In the genomic region with DNA sequence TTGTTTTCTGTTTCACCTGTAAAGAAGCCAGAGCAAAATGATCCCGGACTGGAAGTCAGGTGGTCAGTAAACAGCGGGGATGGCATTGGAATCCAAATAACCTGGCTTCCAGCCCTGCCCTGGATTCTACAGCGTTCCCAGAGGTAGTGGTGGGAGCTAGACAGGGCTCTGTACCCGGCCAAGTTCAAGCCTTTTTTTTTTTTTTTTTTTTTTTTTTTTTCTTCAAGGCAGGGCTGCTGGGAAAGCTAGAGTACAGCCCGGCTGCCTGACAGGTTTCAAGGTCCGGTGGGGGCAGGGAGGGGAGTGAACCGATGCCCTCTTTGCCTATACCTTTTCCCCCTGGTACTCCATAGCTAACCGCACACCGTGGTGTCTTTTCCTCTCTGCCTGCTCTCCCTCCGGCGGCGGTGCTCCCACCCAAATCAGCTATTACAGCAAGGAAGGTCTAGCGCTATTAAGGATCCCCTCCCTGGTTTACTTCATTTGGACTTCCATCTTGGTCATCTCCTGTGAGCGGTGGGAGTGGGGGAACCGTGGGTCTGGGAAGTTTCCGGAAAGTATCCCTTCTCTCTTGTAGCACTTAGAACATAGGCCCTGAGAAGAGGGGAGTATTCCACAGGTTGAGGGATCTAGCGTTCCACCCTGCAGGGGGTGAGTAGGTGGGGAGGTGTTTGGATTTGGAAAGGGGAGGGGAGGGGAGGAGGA, we compare ENCODE assay signal across 7 mouse cellular contexts. TPM values are rescaled to one million over a fixed set of nuclear protein-coding genes. Genes with fewer than 3 reads are reported as not detected.
DNase-seq lines count a peak whose midpoint lies in the region; ATAC-seq and TF ChIP-seq lines count a peak whose summit lies in the region.

No protein-coding gene starts in this region.

- H3K4me3 ChIP-seq in forebrain, embryonic 13.5 days = peak overlapping the region; percentile 26
- H3K4me3 ChIP-seq in midbrain, postnatal 0 days (ENCODE audit: low read depth, low read length) = peak overlapping the region; percentile 24

- no peaks in the 10 kb centered on the region for H3K9me3 ChIP-seq in forebrain, embryonic 13.5 days (replicated peaks)
- H3K9me3 ChIP-seq in midbrain, postnatal 0 days (ENCODE audit: low read length) = no peaks in the 10 kb centered on the region

- intact Hi-C loops in left cerebral cortex, postnatal 14 days (cut with DNase I) = no loop called here

- no peaks in the 10 kb centered on the region for H3K27me3 ChIP-seq in forebrain, embryonic 13.5 days
- no peaks in the 10 kb centered on the region for H3K27me3 ChIP-seq in midbrain, postnatal 0 days (ENCODE audit: insufficient read depth, low read length)

- H3K4me2 ChIP-seq in forebrain, embryonic 13.5 days = peak overlapping the region; percentile 51
- H3K4me2 ChIP-seq in midbrain, postnatal 0 days (ENCODE audit: low read depth, low read length, poor library complexity, severe bottlenecking) = peak overlapping the region; percentile 47

- no peak for TF ChIP-seq CTCF in midbrain, postnatal 0 days (IDR thresholded peaks at IDR 0.05)

- peaks cover 59% of the 10 kb centered on the region for H3K4me1 ChIP-seq in forebrain, embryonic 13.5 days
- peaks cover 10% of the 10 kb centered on the region for H3K4me1 ChIP-seq in midbrain, postnatal 0 days (ENCODE audit: insufficient read depth, low read length)

- peak overlapping the region; percentile 86 for H3K27ac ChIP-seq in forebrain, embryonic 13.5 days
- H3K27ac ChIP-seq in midbrain, postnatal 0 days (ENCODE audit: low read depth, low read length) = peak overlapping the region; percentile 55; the same call in 1 of the 2 replicates

- peak; percentile 36 to 45 for DNase-seq in left cerebral cortex, postnatal 14 days (ENCODE audit: low spot score in 2 of 2)
- DNase-seq in left cerebral cortex, adult 18-20 months (ENCODE audit: low spot score in 2 of 2) = no peak
- DNase-seq in kidney, postnatal 14 days = peak; percentile 18
- DNase-seq in midbrain, postnatal 0 days (ENCODE audit: low spot score) = peak; percentile 57
- DNase-seq in spleen, postnatal 4 days (ENCODE audit: low spot score in 2 of 2) = no peak
- no peak for DNase-seq in natural killer cell, adult 2 months (ENCODE audit: low spot score in 2 of 2)

- no peaks in the 10 kb centered on the region for H3K36me3 ChIP-seq in forebrain, embryonic 13.5 days (ENCODE audit: poor library complexity, severe bottlenecking)
- H3K36me3 ChIP-seq in midbrain, postnatal 0 days (ENCODE audit: insufficient read depth, low read length) = no peaks in the 10 kb centered on the region

- WGBS in forebrain, embryonic 13.5 days = 2% methylated on average over 17 of the region's 17 CpGs
- WGBS in midbrain, postnatal 0 days = 4% methylated on average over 17 of the region's 17 CpGs

- H3K9ac ChIP-seq in forebrain, embryonic 13.5 days = peak overlapping the region; percentile 43; the same call in 1 of the 2 replicates
- 0 out of 2 replicates have a peak overlapping the region, but pooled peaks have one; percentile 19 for H3K9ac ChIP-seq in midbrain, postnatal 0 days (replicated peaks; ENCODE audit: low read length, poor library complexity, severe bottlenecking)

- ATAC-seq in forebrain, embryonic 13.5 days = peak; percentile 23
- peak; percentile 64; the same call in 1 of the 2 replicates for ATAC-seq in midbrain, postnatal 0 days (ENCODE audit: low FRiP score)

RNA-seq across cellular contexts. Expression of gene Sox9, which starts 28.6 kb away (rescaled TPM):
- total RNA-seq in left cerebral cortex, postnatal 14 days (2021) = 10 to 100 TPM; 13.4 to 24.1 TPM
- 10 to 100 TPM; 22.8 to 24.2 TPM for total RNA-seq in left cerebral cortex, adult 18-20 months (2021)
- polyA plus RNA-seq in forebrain, embryonic 13.5 days (2015; fragmentation: Nextera tagmentation; extraction: Ambion mirVana) = 94.1 and 97.8 TPM in 2 replicates
- total RNA-seq in midbrain, postnatal 0 days (2014; rRNA removed) = 10.4 TPM in 2 replicates
- 35.4 and 36.5 TPM in 2 replicates for polyA plus RNA-seq in midbrain, postnatal 0 days (2015; fragmentation: Nextera tagmentation; extraction: Ambion mirVana)

Comparison
In these comparisons a context has a peak if more than half of its experiments do, and no peak if none do; other contexts are left out.
1. DNase-seq: peak in left cerebral cortex, postnatal 14 days (2 of 2), kidney, postnatal 14 days (single experiment) and midbrain, postnatal 0 days (single experiment); none in left cerebral cortex, adult 18-20 months (0 of 2), spleen, postnatal 4 days (0 of 2) and natural killer cell, adult 2 months (0 of 2).